Mouse (Mus musculus) spleen, adult 2 months (tissue): ENCODE results near the gene Amph.

Source experiments
- CTCF ChIP-seq: fragments of 200-500 bp; IDR thresholded peaks from 2 replicates; pipeline ENCODE4 v1.5.1; 2011; ENCODE audit warnings: mild to moderate bottlenecking, inconsistent platforms; ENCODE audit not compliant: insufficient read depth, insufficient read length, insufficient replicate concordance; ENCODE audit errors: extremely low read depth
- POLR2A ChIP-seq: fragments of 200-500 bp; IDR thresholded peaks from 2 replicates; pipeline ENCODE4 v1.6.1; 2011; ENCODE audit warnings: low read depth, low read length, inconsistent platforms

DNA sequence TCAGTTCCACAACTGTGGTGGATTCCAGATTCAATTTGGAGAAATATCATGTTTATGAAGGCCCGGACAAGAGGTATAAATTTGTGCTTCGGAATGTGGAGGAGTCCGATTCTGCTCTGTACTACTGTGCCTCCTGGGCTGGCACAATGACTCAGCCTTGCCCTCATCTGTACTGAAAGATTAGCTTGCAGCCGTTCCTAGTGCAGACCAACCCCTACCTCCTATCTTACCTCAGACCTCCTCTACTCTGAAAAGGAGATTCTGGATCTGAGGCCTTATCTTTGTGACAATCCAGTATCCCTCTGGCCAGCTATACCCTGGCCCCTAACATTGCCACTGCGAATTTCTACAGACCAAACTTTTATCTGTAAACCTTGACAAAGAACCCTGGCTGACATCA lies 230.3 kb downstream of the Amph start:
- TF ChIP-seq CTCF (no peak), POLR2A (no peak)
